Mouse (Mus musculus) E14TG2a.4 (cell line): ENCODE measurements around the gene Mrps26.

Source experiments
- CTCF ChIP-seq: conservative IDR thresholded peaks from 2 replicates; pipeline ENCODE4 v1.5.1; 2014; ENCODE audit warnings: low read length
- NANOG ChIP-seq: IDR thresholded peaks from 2 replicates; pipeline ENCODE4 v1.6.1; 2014; ENCODE audit warnings: borderline replicate concordance, low read length, mixed read lengths
- POU5F1 ChIP-seq: IDR thresholded peaks from 2 replicates; pipeline ENCODE4 v1.6.1; 2014; ENCODE audit warnings: low read length, borderline replicate concordance

GRCm38 (mm10) chr2:130564983-130565382, 1.4 kb downstream of the Mrps26 start:
- TF ChIP-seq CTCF (no peak), POU5F1 (no peak), NANOG (no peak)
